Mouse (Mus musculus) kidney, embryonic 14.5 days (tissue): ENCODE measurements around the gene Angptl4. TPM values are rescaled to one million over a fixed set of nuclear protein-coding genes. Genes with fewer than 3 reads are reported as not detected.
A peak's percentile ranks its signal among the peaks of the same experiment; 100 is the strongest.

Source experiments
- ATAC-seq: fragments of 200-750 bp; cut with Nextera tagmentation; 2 replicates; pipeline ENCODE4 v1.8.0; 2017; ENCODE audit warnings: moderate number of reproducible peaks, mild to moderate bottlenecking, moderate TSS enrichment, moderate library complexity; ENCODE audit not compliant: low FRiP score, low TSS enrichment
- H3K27ac ChIP-seq: fragments of 300-500 bp; sonication (generic); 2 replicates; pipeline ENCODE4 v1.5.1; 2014; ENCODE audit warnings: low read depth, mild to moderate bottlenecking, low read length, moderate library complexity, mixed read lengths
- H3K27me3 ChIP-seq: fragments of 300-500 bp; sonication (generic); 2 replicates; pipeline ENCODE4 v1.6.1; 2014; ENCODE audit warnings: mild to moderate bottlenecking, low read length; ENCODE audit not compliant: control insufficient read depth, insufficient read depth
- H3K36me3 ChIP-seq: fragments of 300-500 bp; sonication (generic); 2 replicates; pipeline ENCODE4 v1.6.1; 2014; ENCODE audit warnings: low read length, mixed read lengths; ENCODE audit not compliant: control insufficient read depth, insufficient read depth
- H3K4me1 ChIP-seq: fragments of 300-500 bp; sonication (generic); 2 replicates; pipeline ENCODE4 v1.6.1; 2014; ENCODE audit warnings: low read length, mixed read lengths; ENCODE audit not compliant: control insufficient read depth, insufficient read depth
- H3K4me2 ChIP-seq: fragments of 300-500 bp; sonication (generic); replicated peaks from 2 replicates; pipeline ENCODE4 v1.6.1; 2014; ENCODE audit warnings: low read depth, mild to moderate bottlenecking, low read length
- H3K4me3 ChIP-seq: fragments of 300-500 bp; sonication (generic); 2 replicates; pipeline ENCODE4 v1.5.1; 2014; ENCODE audit warnings: mild to moderate bottlenecking, low read length
- H3K9ac ChIP-seq: fragments of 300-500 bp; sonication (generic); 2 replicates; pipeline ENCODE4 v1.6.1; 2014; ENCODE audit warnings: low read depth, mild to moderate bottlenecking, low read length, moderate library complexity
- H3K9me3 ChIP-seq: fragments of 300-500 bp; sonication (generic); 2 replicates; pipeline ENCODE4 v1.6.1; 2016; ENCODE audit warnings: low read length; ENCODE audit not compliant: control insufficient read depth
- WGBS: fragments of 180-500 bp; shearing (Covaris S2); extraction: QIAGEN DNeasy Blood & Tissue Kit; methylation state at CpG from one replicate; pipeline ENCODE4 v1.1.7; 2014; 5-methylcytosine and 5-hydroxymethylcytosine counted together
- polyA plus RNA-seq: library from polyadenylated mRNA; unstranded; fragments of >200 nt; fragmentation: Nextera tagmentation; extraction: Ambion mirVana; gene quantifications from 2 replicates; pipeline ENCODE4 v1.2.1, GENCODE M21; 2014

Gene Angptl4
- polyA plus RNA-seq, 1 experiment from 2014 or later = 18.4 TPM

DNA sequence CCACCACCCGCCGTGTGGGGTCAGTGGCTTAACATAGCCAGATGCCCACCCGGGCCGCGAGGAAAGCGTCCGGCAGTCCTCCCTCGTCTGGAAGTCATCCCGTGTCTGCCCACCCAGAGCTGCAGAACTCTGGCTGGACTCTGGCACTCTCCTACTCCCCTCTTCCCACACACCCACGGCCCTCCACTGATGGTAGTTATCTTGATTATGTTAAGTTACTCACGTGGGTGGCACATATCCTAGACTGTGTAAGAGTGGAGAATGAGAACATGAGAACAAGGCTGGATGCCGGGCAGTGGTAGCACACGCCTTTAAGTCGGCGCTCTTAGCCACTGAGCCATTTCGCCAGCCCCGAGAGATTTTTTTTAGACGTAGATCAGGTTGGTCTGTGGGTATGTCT lies 4.7 kb upstream of the Angptl4 start:
- Histone ChIP-seq H3K4me2 (no peak overlapping the region), H3K4me1 (peaks cover 12% of the 10 kb centered on the region; the same call in 1 of the 2 replicates), H3K36me3 (no peaks in the 10 kb centered on the region), H3K9ac (no peak overlapping the region), H3K27me3 (no peaks in the 10 kb centered on the region), H3K9me3 (no peaks in the 10 kb centered on the region), H3K27ac (no peak overlapping the region), H3K4me3 (no peak overlapping the region)
- no peak for ATAC-seq
- WGBS = 86% methylated on average over 18 of the region's 18 CpGs

DNA sequence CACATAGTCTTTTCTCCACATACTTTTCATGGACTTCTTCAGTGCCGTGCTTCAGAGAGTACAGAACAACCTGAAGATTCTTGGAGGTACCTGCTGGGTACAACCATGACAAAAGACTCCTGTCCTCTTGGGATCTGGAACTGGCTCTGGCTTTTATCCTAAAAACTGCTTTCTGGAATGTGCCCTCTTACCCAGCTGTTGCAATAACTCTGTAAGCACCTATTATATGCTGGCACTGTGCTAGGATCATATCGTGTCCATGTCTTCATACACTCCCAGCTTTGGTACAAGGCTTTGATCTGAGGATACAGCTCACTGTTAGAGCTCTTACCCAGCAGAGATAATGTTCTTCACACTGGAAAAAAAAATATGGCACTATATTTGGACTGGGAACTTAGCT lies 3.3 kb upstream of the Angptl4 start:
- Histone ChIP-seq H3K36me3 (no peaks in the 10 kb centered on the region), H3K27ac (no peak overlapping the region), H3K4me1 (peaks cover 12% of the 10 kb centered on the region; the same call in 1 of the 2 replicates), H3K9ac (no peak overlapping the region), H3K4me2 (no peak overlapping the region), H3K9me3 (no peaks in the 10 kb centered on the region), H3K4me3 (no peak overlapping the region), H3K27me3 (no peaks in the 10 kb centered on the region)
- no peak for ATAC-seq
- 89% methylated on average over 2 of the region's 2 CpGs for WGBS

- H3K27me3 ChIP-seq = no peaks in the 10 kb centered on the region
- H3K4me2 ChIP-seq = no peak overlapping the region
- no peak overlapping the region for H3K4me3 ChIP-seq
- H3K36me3 ChIP-seq = no peaks in the 10 kb centered on the region
- peaks cover 17% of the 10 kb centered on the region for H3K4me1 ChIP-seq
- no peak overlapping the region for H3K27ac ChIP-seq
- H3K9ac ChIP-seq = no peak overlapping the region
- no peak for ATAC-seq
- no peaks in the 10 kb centered on the region for H3K9me3 ChIP-seq
Observed at GRCm38 (mm10) chr17:33783408-33783807, 1.8 kb upstream of the Angptl4 start.

GRCm38 (mm10) chr17:33782067-33782466 lies 437 bp upstream of the Angptl4 start:
- Histone ChIP-seq H3K9me3 (no peaks in the 10 kb centered on the region), H3K9ac (peak overlapping the region; percentile 58; the same call in 1 of the 2 replicates), H3K27me3 (no peaks in the 10 kb centered on the region), H3K4me3 (peak overlapping the region; percentile 37), H3K36me3 (peaks cover 8% of the 10 kb centered on the region), H3K4me1 (peaks cover 19% of the 10 kb centered on the region), H3K27ac (no peak overlapping the region), H3K4me2 (peak overlapping the region; percentile 60)
- 26% methylated on average over 4 of the region's 4 CpGs for WGBS
- ATAC-seq = no peak

DNA sequence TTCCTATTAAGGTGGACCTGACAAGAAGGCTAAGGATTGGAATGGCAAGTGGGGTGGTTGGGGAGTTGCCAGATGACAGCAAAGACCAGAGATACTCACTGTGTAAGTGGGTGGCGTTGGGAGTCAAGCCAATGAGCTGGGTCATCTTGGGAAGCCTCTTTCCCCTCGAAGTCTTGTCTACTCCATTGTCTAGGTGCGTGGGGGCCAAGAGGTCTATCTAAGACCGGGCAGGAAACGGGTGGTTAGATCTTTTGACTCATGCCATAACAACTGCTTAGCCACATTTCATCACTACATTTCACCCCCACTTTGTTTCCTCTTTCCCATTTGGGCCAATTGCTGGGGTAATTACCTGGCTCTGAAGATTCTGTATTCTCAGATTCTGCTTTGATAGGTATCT lies 1.2 kb downstream of the Angptl4 start:
- Histone ChIP-seq H3K9ac (no peak overlapping the region), H3K27me3 (no peaks in the 10 kb centered on the region), H3K9me3 (no peaks in the 10 kb centered on the region), H3K36me3 (peaks cover 13% of the 10 kb centered on the region), H3K4me2 (peak overlapping the region; percentile 60), H3K27ac (peak overlapping the region; percentile 57; the same call in 1 of the 2 replicates), H3K4me3 (peak overlapping the region; percentile 37), H3K4me1 (peaks cover 19% of the 10 kb centered on the region)
- WGBS = 82% methylated on average over 5 of the region's 5 CpGs
- ATAC-seq = no peak

DNA sequence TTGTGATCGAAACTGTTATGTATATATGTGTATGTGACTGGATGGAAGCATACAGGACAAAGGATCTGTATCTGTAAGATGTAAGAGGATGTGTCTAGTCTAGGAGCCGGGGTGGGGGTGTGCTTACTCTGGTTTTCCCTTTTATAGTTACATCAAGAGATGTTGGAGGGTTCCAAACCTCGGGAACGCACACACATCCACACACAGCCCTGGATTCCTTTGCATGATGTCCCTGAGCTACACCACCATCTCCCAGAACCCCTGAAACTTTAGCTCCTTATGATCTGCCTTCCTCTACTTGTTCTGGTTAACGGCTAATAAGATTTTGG lies 1.7 kb downstream of the Angptl4 start:
- 82% methylated on average over 5 of the region's 5 CpGs for WGBS
- H3K4me2 ChIP-seq = peak overlapping the region; percentile 60
- H3K27me3 ChIP-seq = no peaks in the 10 kb centered on the region
- H3K4me1 ChIP-seq = peaks cover 19% of the 10 kb centered on the region
- H3K4me3 ChIP-seq = peak overlapping the region; percentile 37; the same call in 1 of the 2 replicates
- ATAC-seq = no peak
- H3K36me3 ChIP-seq = peaks cover 17% of the 10 kb centered on the region
- H3K9me3 ChIP-seq = no peaks in the 10 kb centered on the region
- peak overlapping the region; percentile 57 for H3K27ac ChIP-seq
- H3K9ac ChIP-seq = no peak overlapping the region

- Histone ChIP-seq H3K4me3 (peak overlapping the region; percentile 37; the same call in 1 of the 2 replicates), H3K27ac (peak overlapping the region; percentile 77), H3K4me1 (peaks cover 19% of the 10 kb centered on the region), H3K4me2 (peak overlapping the region; percentile 60), H3K9me3 (no peaks in the 10 kb centered on the region), H3K27me3 (no peaks in the 10 kb centered on the region), H3K36me3 (peaks cover 19% of the 10 kb centered on the region), H3K9ac (no peak overlapping the region)
- peak; percentile 70 for ATAC-seq
- WGBS = 46% methylated on average over 9 of the region's 9 CpGs
Observed at GRCm38 (mm10) chr17:33779271-33779966, 2.2 kb downstream of the Angptl4 start.

- no peaks in the 10 kb centered on the region for H3K9me3 ChIP-seq
- H3K4me1 ChIP-seq = peaks cover 7% of the 10 kb centered on the region
- peaks cover 19% of the 10 kb centered on the region for H3K36me3 ChIP-seq
- ATAC-seq = no peak
- H3K4me2 ChIP-seq = no peak overlapping the region
- H3K4me3 ChIP-seq = no peak overlapping the region
- WGBS = 94% methylated on average over 4 of the region's 4 CpGs
- no peak overlapping the region for H3K27ac ChIP-seq
- no peak overlapping the region for H3K9ac ChIP-seq
- no peaks in the 10 kb centered on the region for H3K27me3 ChIP-seq
Observed at GRCm38 (mm10) chr17:33775287-33775686, 6.3 kb downstream of the Angptl4 start.

DNA sequence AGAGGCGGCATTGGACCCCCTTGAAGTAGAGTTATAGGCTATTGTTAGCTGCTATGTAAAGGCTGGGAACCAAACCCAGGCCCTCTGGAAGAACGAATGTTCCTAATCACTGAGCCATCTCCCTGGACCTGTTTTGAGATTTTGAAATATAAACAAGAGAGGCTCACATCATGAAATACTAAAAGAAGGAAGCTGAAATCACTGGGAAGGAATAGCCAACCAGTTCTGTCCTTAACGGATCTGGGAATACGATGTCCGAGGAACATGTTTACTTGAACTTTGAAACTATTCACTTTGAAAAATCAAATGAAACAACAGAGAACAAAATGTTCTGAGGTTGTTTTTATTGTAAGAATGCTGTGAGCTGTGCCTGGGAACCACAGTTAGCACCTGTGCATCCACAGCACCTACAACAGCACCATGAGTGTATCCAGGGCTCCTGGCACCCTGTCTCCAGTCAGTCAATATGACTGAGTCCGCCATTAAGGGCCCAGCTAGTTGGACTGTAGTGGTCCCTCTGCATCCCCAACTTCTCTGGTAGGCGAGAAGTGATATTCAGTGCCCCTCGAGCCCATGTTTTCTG lies 7.0 kb downstream of the Angptl4 start:
- 95% methylated on average over 8 of the region's 8 CpGs for WGBS

More for the DNA sequence above, 7.0 kb downstream of the Angptl4 start:
- Histone ChIP-seq H3K4me1 (peaks cover 7% of the 10 kb centered on the region), H3K9ac (no peak overlapping the region), H3K27me3 (no peaks in the 10 kb centered on the region), H3K36me3 (peaks cover 19% of the 10 kb centered on the region), H3K9me3 (no peaks in the 10 kb centered on the region), H3K4me3 (no peak overlapping the region), H3K4me2 (no peak overlapping the region), H3K27ac (no peak overlapping the region)
- ATAC-seq = no peak
